Mouse (Mus musculus) hindbrain, embryonic 11.5 days (tissue): ENCODE measurements around the gene Rhbdf2. TPM values are rescaled to one million over a fixed set of nuclear protein-coding genes. Genes with fewer than 3 reads are reported as not detected.
"Not testable (repeated sequence)": the region's sequence is repeated elsewhere in the genome, so short reads cannot be mapped to it uniquely, and the experiment has no call there.

ENCODE experiments used
- ATAC-seq: fragments of 200-750 bp; cut with Nextera tagmentation; 2 replicates; pipeline ENCODE4 v1.8.0; 2017; ENCODE audit warnings: mild to moderate bottlenecking, moderate TSS enrichment, moderate library complexity; ENCODE audit not compliant: low FRiP score
- DNase-seq: peaks from one replicate; pipeline ENCODE4 v3.0.0-alpha.2; 2015; ENCODE audit warnings: low spot score
- H3K27ac ChIP-seq: fragments of 300-500 bp; sonication (generic); 2 replicates; pipeline ENCODE4 v1.5.1; 2014; ENCODE audit warnings: mild to moderate bottlenecking, low read depth, low read length
- H3K27me3 ChIP-seq: fragments of 300-500 bp; sonication (generic); 2 replicates; pipeline ENCODE4 v1.6.1; 2014; ENCODE audit warnings: mild to moderate bottlenecking, low read length, moderate library complexity, mixed read lengths; ENCODE audit not compliant: control insufficient read depth, insufficient read depth
- H3K36me3 ChIP-seq: fragments of 300-500 bp; sonication (generic); 2 replicates; pipeline ENCODE4 v1.6.1; 2014; ENCODE audit warnings: mild to moderate bottlenecking, low read length, moderate library complexity, mixed read lengths; ENCODE audit not compliant: control insufficient read depth, insufficient read depth
- H3K4me1 ChIP-seq: fragments of 300-500 bp; sonication (generic); replicated peaks from 2 replicates; pipeline ENCODE4 v1.6.1; 2014; ENCODE audit warnings: low read length, mixed read lengths; ENCODE audit not compliant: control insufficient read depth, insufficient read depth
- H3K4me2 ChIP-seq: fragments of 300-500 bp; sonication (generic); replicated peaks from 2 replicates; pipeline ENCODE4 v1.6.1; 2014; ENCODE audit warnings: mild to moderate bottlenecking, low read depth, low read length
- H3K4me3 ChIP-seq: fragments of 300-500 bp; sonication (generic); 2 replicates; pipeline ENCODE4 v1.5.1; 2014; ENCODE audit warnings: low read depth, low read length
- H3K9ac ChIP-seq: fragments of 300-500 bp; sonication (generic); 2 replicates; pipeline ENCODE4 v1.6.1; 2014; ENCODE audit warnings: low read depth, low read length
- H3K9me3 ChIP-seq: fragments of 300-500 bp; sonication (generic); 2 replicates; pipeline ENCODE4 v1.6.1; 2016; ENCODE audit warnings: low read length; ENCODE audit not compliant: control insufficient read depth
- WGBS: fragments of 180-500 bp; shearing (Covaris S2); extraction: QIAGEN DNeasy Blood & Tissue Kit; methylation state at CpG from one replicate; pipeline ENCODE4 v1.1.7; 2014; 5-methylcytosine and 5-hydroxymethylcytosine counted together
- polyA plus RNA-seq: library from polyadenylated mRNA; unstranded; fragments of >200 nt; fragmentation: Nextera tagmentation; extraction: Ambion mirVana; gene quantifications from 2 replicates; pipeline ENCODE4 v1.2.1, GENCODE M21; 2014

Gene Rhbdf2
- polyA plus RNA-seq, 1 experiment from 2014 or later = 2.1 TPM

- Histone ChIP-seq H3K9ac (peak overlapping the region; percentile 89), H3K4me1 (no peaks in the 10 kb centered on the region), H3K4me3 (peak overlapping the region; percentile 79), H3K36me3 (peaks cover 13% of the 10 kb centered on the region), H3K9me3 (no peaks in the 10 kb centered on the region), H3K4me2 (peak overlapping the region; percentile 54), H3K27me3 (no peaks in the 10 kb centered on the region; the same call in 1 of the 2 replicates), H3K27ac (peak overlapping the region; percentile 3; the same call in 1 of the 2 replicates)
- ATAC-seq (peak; percentile 80), DNase-seq (peak; percentile 98)
- WGBS = 3% methylated on average over 45 of the region's 45 CpGs
Observed at GRCm38 (mm10) chr11:116671112-116671844, 44.5 kb upstream of the Rhbdf2 start.

- H3K4me1 ChIP-seq = no peaks in the 10 kb centered on the region
- peaks cover 8% of the 10 kb centered on the region; the same call in 1 of the 2 replicates for H3K36me3 ChIP-seq
- ATAC-seq (no peak), DNase-seq (no peak)
- H3K4me2 ChIP-seq = no peak overlapping the region
- H3K27me3 ChIP-seq = no peaks in the 10 kb centered on the region; the same call in 1 of the 2 replicates
- H3K4me3 ChIP-seq = no peak overlapping the region
- H3K27ac ChIP-seq = no peak overlapping the region
- no peaks in the 10 kb centered on the region for H3K9me3 ChIP-seq
- 86% methylated on average over 7 of the region's 7 CpGs for WGBS
- no peak overlapping the region for H3K9ac ChIP-seq
Observed at GRCm38 (mm10) chr11:116670386-116670785, 43.6 kb upstream of the Rhbdf2 start.

GRCm38 (mm10) chr11:116669787-116670365 lies 43.1 kb upstream of the Rhbdf2 start:
- H3K4me2 ChIP-seq = no peak overlapping the region
- WGBS = 44% methylated on average over 13 of the region's 13 CpGs
- DNase-seq = no peak
- peaks cover 8% of the 10 kb centered on the region; the same call in 1 of the 2 replicates for H3K36me3 ChIP-seq
- no peaks in the 10 kb centered on the region for H3K9me3 ChIP-seq
- no peak overlapping the region for H3K9ac ChIP-seq
- H3K4me1 ChIP-seq = no peaks in the 10 kb centered on the region
- no peak for ATAC-seq
- no peak overlapping the region for H3K27ac ChIP-seq
- no peaks in the 10 kb centered on the region; the same call in 1 of the 2 replicates for H3K27me3 ChIP-seq
- no peak overlapping the region for H3K4me3 ChIP-seq

- DNase-seq = no peak
- Histone ChIP-seq H3K9me3 (no peaks in the 10 kb centered on the region), H3K36me3 (peaks cover 3% of the 10 kb centered on the region; the same call in 1 of the 2 replicates), H3K4me2 (no peak overlapping the region), H3K9ac (no peak overlapping the region), H3K4me3 (no peak overlapping the region), H3K27me3 (no peaks in the 10 kb centered on the region; the same call in 1 of the 2 replicates), H3K27ac (no peak overlapping the region), H3K4me1 (no peaks in the 10 kb centered on the region)
- ATAC-seq = no peak
- 40% methylated on average over 5 of the region's 5 CpGs for WGBS
Observed at GRCm38 (mm10) chr11:116669316-116669715, 42.5 kb upstream of the Rhbdf2 start.

GRCm38 (mm10) chr11:116668839-116669238 lies 42.0 kb upstream of the Rhbdf2 start:
- ATAC-seq = no peak
- Histone ChIP-seq H3K36me3 (no peaks in the 10 kb centered on the region; the same call in 1 of the 2 replicates), H3K9me3 (no peaks in the 10 kb centered on the region), H3K4me1 (no peaks in the 10 kb centered on the region), H3K27ac (no peak overlapping the region), H3K4me3 (no peak overlapping the region), H3K27me3 (peaks cover 2% of the 10 kb centered on the region; the same call in 1 of the 2 replicates), H3K9ac (no peak overlapping the region), H3K4me2 (no peak overlapping the region)
- no peak for DNase-seq
- WGBS = 44% methylated on average over 7 of the region's 7 CpGs

- Histone ChIP-seq H3K36me3 (no peaks in the 10 kb centered on the region; the same call in 1 of the 2 replicates), H3K9me3 (no peaks in the 10 kb centered on the region), H3K4me2 (no peak overlapping the region), H3K27ac (no peak overlapping the region), H3K4me1 (peaks cover 1% of the 10 kb centered on the region; the same call in 1 of the 2 replicates), H3K4me3 (no peak overlapping the region), H3K27me3 (peaks cover 2% of the 10 kb centered on the region; the same call in 1 of the 2 replicates), H3K9ac (no peak overlapping the region)
- 82% methylated on average over 10 of the region's 10 CpGs for WGBS
- ATAC-seq (no peak), DNase-seq (no peak)
Observed at GRCm38 (mm10) chr11:116668381-116668825, 41.6 kb upstream of the Rhbdf2 start.

- no peak overlapping the region for H3K27ac ChIP-seq
- no peak overlapping the region for H3K9ac ChIP-seq
- H3K27me3 ChIP-seq = peaks cover 2% of the 10 kb centered on the region; the same call in 1 of the 2 replicates
- 86% methylated on average over 8 of the region's 8 CpGs for WGBS
- H3K4me2 ChIP-seq = no peak overlapping the region
- no peaks in the 10 kb centered on the region for H3K36me3 ChIP-seq
- H3K9me3 ChIP-seq = no peaks in the 10 kb centered on the region
- peaks cover 4% of the 10 kb centered on the region for H3K4me1 ChIP-seq
- no peak overlapping the region for H3K4me3 ChIP-seq
- no peak for ATAC-seq
- DNase-seq = no peak
Observed at GRCm38 (mm10) chr11:116667930-116668329, 41.1 kb upstream of the Rhbdf2 start.

GRCm38 (mm10) chr11:116667012-116667411 lies 40.2 kb upstream of the Rhbdf2 start:
- H3K4me3 ChIP-seq, H3K36me3 ChIP-seq, H3K27me3 ChIP-seq, H3K27ac ChIP-seq, H3K4me2 ChIP-seq, H3K4me1 ChIP-seq, H3K9me3 ChIP-seq, H3K9ac ChIP-seq, ATAC-seq, DNase-seq: not testable (repeated sequence)
- 95% methylated on average over 3 of the region's 5 CpGs for WGBS
